9 mouse cellular contexts compared by ENCODE assay signal in the genomic region with DNA sequence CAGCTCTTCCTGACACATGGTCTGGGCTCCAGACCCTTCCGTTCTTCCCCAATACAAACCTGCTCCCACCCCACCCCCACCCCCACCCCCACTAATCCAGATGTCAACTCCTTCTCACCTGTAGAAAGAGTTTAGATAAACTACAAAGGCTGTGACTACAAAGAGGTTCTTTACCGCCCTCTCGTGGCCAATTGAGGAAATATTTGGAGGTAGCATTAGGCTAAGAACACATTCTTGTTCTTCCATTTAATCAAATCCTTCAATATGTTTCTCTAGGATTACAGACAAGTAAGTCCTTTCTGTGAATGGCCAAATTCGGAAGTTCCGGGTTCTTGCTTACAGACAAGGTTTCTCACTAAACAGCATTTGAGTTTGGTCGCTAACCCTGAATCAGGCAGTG. TPM values are rescaled to one million over a fixed set of nuclear protein-coding genes. Genes with fewer than 3 reads are reported as not detected.
DNase-seq lines count a peak whose midpoint lies in the region; ATAC-seq and TF ChIP-seq lines count a peak whose summit lies in the region.
"Had no signal": no experiment of that assay in that cellular context is flagged by ENCODE, and none has a peak within 500 bp of the region (broad histone marks: within the 10 kb centered on the region; RNA-seq: fewer than 3 reads in every experiment).

No protein-coding gene starts in this region.

- TF ChIP-seq EP300 in lung, postnatal 0 days (IDR thresholded peaks at IDR 0.05): no peak

- peak; percentile 60 for DNase-seq in CD4-positive, CD25-positive, alpha-beta regulatory T cell, adult 2 months (ENCODE audit: low read depth, low spot score)
- peak; percentile 47 for DNase-seq in right cerebral cortex, adult 18-20 months
- DNase-seq in right cerebral cortex, postnatal 25 days: no peak
- DNase-seq in embryo, embryonic 9.5 days (ENCODE audit: extremely low spot score): peak; percentile 59
- DNase-seq in kidney, postnatal 14 days: peak; percentile 62
- DNase-seq in lung, postnatal 0 days (ENCODE audit: low spot score): peak; percentile 39
- DNase-seq in testis, postnatal 14 days (ENCODE audit: low spot score): peak; percentile 10

- no peaks in the 10 kb centered on the region for H3K4me1 ChIP-seq in lung, postnatal 0 days (ENCODE audit: insufficient read depth, low read depth, low read length)
- H3K4me1 ChIP-seq: lung, embryonic 15.5 days had no signal

- peak; percentile 73 for TF ChIP-seq CTCF in lung, postnatal 0 days (IDR thresholded peaks at IDR 0.05)

- no peak for ATAC-seq in CD4-positive, CD25-positive, alpha-beta regulatory T cell, adult 4 months
- ATAC-seq in lung, postnatal 0 days: no peak

- no peak overlapping the region for H3K4me2 ChIP-seq in lung, postnatal 0 days (replicated peaks; ENCODE audit: low read depth, low read length)
- H3K4me2 ChIP-seq: lung, embryonic 15.5 days had no signal

- no peaks in the 10 kb centered on the region for H3K27me3 ChIP-seq in lung, postnatal 0 days (replicated peaks; ENCODE audit: insufficient read depth, low read length)
- H3K27me3 ChIP-seq: lung, embryonic 15.5 days had no signal

- H3K36me3 ChIP-seq in lung, postnatal 0 days (ENCODE audit: insufficient read depth, low read length): no peaks in the 10 kb centered on the region
- H3K36me3 ChIP-seq: lung, embryonic 15.5 days had no signal

- H3K9me3 ChIP-seq in lung, postnatal 0 days (ENCODE audit: low read length): no peaks in the 10 kb centered on the region
- H3K9me3 ChIP-seq: lung, embryonic 15.5 days had no signal

- no peak overlapping the region for H3K9ac ChIP-seq in lung, postnatal 0 days (replicated peaks; ENCODE audit: low read depth)
- H3K9ac ChIP-seq: lung, embryonic 15.5 days had no signal

- H3K4me3 ChIP-seq in lung, postnatal 0 days (ENCODE audit: low read depth, low read length): no peak overlapping the region
- H3K4me3 ChIP-seq: lung, embryonic 15.5 days had no signal

- WGBS in lung, postnatal 0 days: 38% methylated on average over 6 of the region's 6 CpGs

- H3K27ac ChIP-seq in lung, postnatal 0 days (ENCODE audit: low read length): no peak overlapping the region
- H3K27ac ChIP-seq: lung, embryonic 15.5 days had no signal

RNA-seq across cellular contexts. Expression of a gene that starts 14.1 kb away (rescaled TPM):
- polyA plus RNA-seq in CD4-positive, CD25-positive, alpha-beta regulatory T cell, adult 4 months (2017; shearing (Covaris generic)): not detected
- 3.8 and 4.0 TPM in 2 replicates for polyA plus RNA-seq in lung, postnatal 0 days (2015; fragmentation: Nextera tagmentation; extraction: Ambion mirVana)
